Mouse (Mus musculus) lung, adult 2 months (tissue): ENCODE data around the gene Gas2l3.

Experiments
- CTCF ChIP-seq: fragments of 200-500 bp; IDR thresholded peaks from 2 replicates; pipeline ENCODE4 v1.5.1; 2011; ENCODE audit warnings: mild to moderate bottlenecking, low read length, control low read depth; ENCODE audit not compliant: insufficient read depth
- POLR2A ChIP-seq: fragments of 200-500 bp; IDR thresholded peaks from 2 replicates; pipeline ENCODE4 v1.6.1; 2011; ENCODE audit warnings: low read depth, mild to moderate bottlenecking, control low read depth, low read length, borderline replicate concordance; ENCODE audit errors: extremely low read depth

DNA sequence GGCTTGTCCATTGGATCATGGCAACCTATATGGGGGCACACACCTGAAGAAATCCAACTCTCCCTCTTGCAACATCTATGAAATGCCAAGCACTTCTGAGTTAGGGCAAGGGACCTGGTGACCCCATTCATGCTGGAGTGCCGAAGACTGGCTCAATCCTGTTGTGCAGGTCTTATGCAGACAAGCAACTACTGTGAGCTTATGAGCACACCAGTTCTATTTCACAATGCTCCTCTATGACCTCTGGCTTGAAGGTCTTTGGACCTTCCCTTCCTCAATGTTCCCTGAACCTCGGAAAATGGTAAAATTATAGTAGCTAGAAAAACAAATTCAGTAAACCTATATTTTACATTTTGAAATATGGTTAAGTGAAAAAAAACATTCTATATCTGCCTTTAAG, 25.8 kb downstream of the Gas2l3 start:
- no peak for TF ChIP-seq CTCF
- TF ChIP-seq POLR2A, result no peak
